Mouse (Mus musculus) bone marrow, adult 2 months (tissue): ENCODE measurements around the gene Selenoh. TPM values are rescaled to one million over a fixed set of nuclear protein-coding genes. Genes with fewer than 3 reads are reported as not detected.

ENCODE experiments used
- H3K27ac ChIP-seq: fragments of 200-500 bp; 2 replicates; pipeline ENCODE4 v1.5.1; 2012; ENCODE audit warnings: low read depth, mild to moderate bottlenecking, control low read depth, inconsistent platforms, low read length; ENCODE audit not compliant: control insufficient read depth, poor library complexity, insufficient read depth
- H3K4me1 ChIP-seq: fragments of 200-500 bp; 2 replicates; pipeline ENCODE4 v1.6.1; 2011; ENCODE audit warnings: low read length; ENCODE audit not compliant: control insufficient read depth, insufficient read depth
- H3K4me3 ChIP-seq: fragments of 200-500 bp; replicated peaks from 2 replicates; pipeline ENCODE3; 2011; ENCODE audit warnings: mild to moderate bottlenecking, low read depth, low read length, control low read depth; ENCODE audit not compliant: control insufficient read depth
- CTCF ChIP-seq: fragments of 200-500 bp; IDR thresholded peaks from 2 replicates; pipeline ENCODE4 v1.5.1; 2011; ENCODE audit warnings: low read length, control low read depth; ENCODE audit not compliant: control insufficient read depth, insufficient read depth
- POLR2A ChIP-seq: fragments of 200-500 bp; IDR thresholded peaks from 2 replicates; pipeline ENCODE4 v1.6.1; 2011; ENCODE audit warnings: low read depth, mild to moderate bottlenecking, control low read depth, low read length, borderline replicate concordance; ENCODE audit not compliant: control insufficient read depth
- WGBS: fragments of 180-500 bp; shearing (Covaris S2); methylation state at CpG from one replicate; pipeline ENCODE4 v1.1.7; 2018; 5-methylcytosine and 5-hydroxymethylcytosine counted together
- polyA plus RNA-seq: library from polyadenylated mRNA; stranded (reverse); fragments of >200 nt; gene quantifications from 2 replicates; pipeline ENCODE4 v1.2.4, GENCODE M21; 2011; ENCODE audit warnings: low replicate concordance; ENCODE audit not compliant: missing spikeins, insufficient read depth, insufficient read length

Selenoh gene
- polyA plus RNA-seq, 1 experiment: 93.3 TPM

GRCm38 (mm10) chr2:84707523-84707922 lies 37.0 kb upstream of the Selenoh start:
- Histone ChIP-seq H3K27ac (no peak overlapping the region), H3K4me1 (no peaks in the 10 kb centered on the region), H3K4me3 (no peak overlapping the region)
- 78% methylated on average over 1 of the region's 1 CpGs for WGBS
- TF ChIP-seq CTCF (no peak), POLR2A (no peak)

- no peaks in the 10 kb centered on the region for H3K4me1 ChIP-seq
- 77% methylated on average over 1 of the region's 1 CpGs for WGBS
- TF ChIP-seq POLR2A: no peak
- TF ChIP-seq CTCF: no peak
- H3K4me3 ChIP-seq: no peak overlapping the region
- no peak overlapping the region for H3K27ac ChIP-seq
These were observed 34.7 kb upstream of the Selenoh start for GRCm38 (mm10) chr2:84705295-84705694.

GRCm38 (mm10) chr2:84704329-84704728 lies 33.8 kb upstream of the Selenoh start:
- 84% methylated on average over 5 of the region's 5 CpGs for WGBS
- no peak overlapping the region for H3K4me3 ChIP-seq
- H3K27ac ChIP-seq: no peak overlapping the region
- TF ChIP-seq POLR2A (no peak), CTCF (no peak)
- no peaks in the 10 kb centered on the region for H3K4me1 ChIP-seq

GRCm38 (mm10) chr2:84703497-84703896 lies 32.9 kb upstream of the Selenoh start:
- no peak for TF ChIP-seq CTCF
- no peak for TF ChIP-seq POLR2A
- Histone ChIP-seq H3K27ac (no peak overlapping the region), H3K4me3 (no peak overlapping the region), H3K4me1 (no peaks in the 10 kb centered on the region)
- WGBS: 85% methylated on average over 1 of the region's 1 CpGs

GRCm38 (mm10) chr2:84695007-84695695 lies 24.6 kb upstream of the Selenoh start:
- WGBS: 91% methylated on average over 5 of the region's 5 CpGs
- H3K27ac ChIP-seq: no peak overlapping the region
- TF ChIP-seq POLR2A: no peak
- TF ChIP-seq CTCF: no peak
- no peak overlapping the region for H3K4me3 ChIP-seq
- H3K4me1 ChIP-seq: no peaks in the 10 kb centered on the region

- Histone ChIP-seq H3K27ac (no peak overlapping the region), H3K4me1 (no peaks in the 10 kb centered on the region), H3K4me3 (no peak overlapping the region)
- 91% methylated on average over 12 of the region's 12 CpGs for WGBS
- TF ChIP-seq CTCF: no peak
- no peak for TF ChIP-seq POLR2A
These were observed 19.5 kb upstream of the Selenoh start for GRCm38 (mm10) chr2:84690050-84690449.

GRCm38 (mm10) chr2:84688080-84688844 lies 17.7 kb upstream of the Selenoh start:
- H3K27ac ChIP-seq: no peak overlapping the region
- H3K4me3 ChIP-seq: no peak overlapping the region
- no peak for TF ChIP-seq POLR2A
- no peak for TF ChIP-seq CTCF
- no peaks in the 10 kb centered on the region for H3K4me1 ChIP-seq
- 68% methylated on average over 2 of the region's 2 CpGs for WGBS

- Histone ChIP-seq H3K4me1 (no peaks in the 10 kb centered on the region), H3K27ac (peak overlapping the region; percentile 94), H3K4me3 (peak overlapping the region; percentile 20)
- WGBS: 64% methylated on average over 6 of the region's 6 CpGs
- TF ChIP-seq CTCF (no peak), POLR2A (no peak)
These were observed 12.1 kb upstream of the Selenoh start for GRCm38 (mm10) chr2:84682605-84683183.
